Mouse (Mus musculus) layer of hippocampus, adult 18-20 months (tissue): ENCODE data around the gene Prickle4. TPM values are rescaled to one million over a fixed set of nuclear protein-coding genes. Genes with fewer than 3 reads are reported as not detected.

Experiments
- DNase-seq, 2 experiments: peaks; one replicate each; pipeline ENCODE4 v3.0.0; 2022; ENCODE audit warnings: low spot score in 2 of 2
- total RNA-seq, 2 experiments: library from RNA; stranded (reverse); gene quantifications; 2 replicates each; pipeline ENCODE4 v1.2.3; 2021

Gene Prickle4
- total RNA-seq, 2 experiments from 2014 or later: 2.3 to 3.4 TPM

GRCm38 (mm10) chr17:47707961-47708360 lies 13.4 kb upstream of the Prickle4 start:
- DNase-seq: no peak

GRCm38 (mm10) chr17:47706196-47706595 lies 11.7 kb upstream of the Prickle4 start:
- DNase-seq: no peak

GRCm38 (mm10) chr17:47704692-47705091 lies 10.2 kb upstream of the Prickle4 start:
- no peak for DNase-seq

GRCm38 (mm10) chr17:47703556-47703955 lies 9.0 kb upstream of the Prickle4 start:
- DNase-seq: no peak

- DNase-seq: no peak
Measured at GRCm38 (mm10) chr17:47702548-47703345, 8.2 kb upstream of the Prickle4 start.

GRCm38 (mm10) chr17:47701793-47702192 lies 7.3 kb upstream of the Prickle4 start:
- no peak for DNase-seq

GRCm38 (mm10) chr17:47699055-47699454 lies 4.5 kb upstream of the Prickle4 start:
- DNase-seq: no peak

GRCm38 (mm10) chr17:47698156-47698555 lies 3.6 kb upstream of the Prickle4 start:
- no peak for DNase-seq

- DNase-seq: no peak
Measured at GRCm38 (mm10) chr17:47695337-47695710, 788 bp upstream of the Prickle4 start.

- no peak for DNase-seq
Measured at GRCm38 (mm10) chr17:47694442-47694502, 264 bp downstream of the Prickle4 start, which contains the start of gene Gm21981. Gene Gm21981, minus strand, starts transcription at chr17:47694455.

GRCm38 (mm10) chr17:47693671-47694441 lies 680 bp downstream of the Prickle4 start:
- no peak for DNase-seq

GRCm38 (mm10) chr17:47691650-47692049 lies 2.9 kb downstream of the Prickle4 start:
- DNase-seq: no peak

- DNase-seq: no peak
Measured at GRCm38 (mm10) chr17:47689894-47690293, 4.6 kb downstream of the Prickle4 start.

GRCm38 (mm10) chr17:47688608-47689575 lies 5.6 kb downstream of the Prickle4 start, which contains the start of gene Frs3:
Gene Frs3, plus strand, starts transcription at chr17:47689030.
- peak; percentile 75 to 82 for DNase-seq

- DNase-seq: no peak
Measured at GRCm38 (mm10) chr17:47688344-47688607, 6.3 kb downstream of the Prickle4 start, which contains the start of gene Tomm6. Gene Tomm6, minus strand, starts transcription at chr17:47688386.

- peak; percentile 93 to 98 for DNase-seq
Measured at GRCm38 (mm10) chr17:47687409-47688343, 6.9 kb downstream of the Prickle4 start.

- no peak for DNase-seq
Measured at GRCm38 (mm10) chr17:47682836-47683235, 11.7 kb downstream of the Prickle4 start.

- DNase-seq: no peak
Measured at GRCm38 (mm10) chr17:47678702-47679101, 15.8 kb downstream of the Prickle4 start.

GRCm38 (mm10) chr17:47678238-47678637 lies 16.3 kb downstream of the Prickle4 start:
- DNase-seq: no peak

- peak; percentile 66 to 88 for DNase-seq
Measured at GRCm38 (mm10) chr17:47676581-47676980, 18.0 kb downstream of the Prickle4 start.
